Mouse (Mus musculus) heart, adult 8-10 months (tissue): ENCODE measurements around the gene Ets1. TPM values are rescaled to one million over a fixed set of nuclear protein-coding genes. Genes with fewer than 3 reads are reported as not detected.

Experiments used
- DNase-seq: peaks from one replicate; pipeline ENCODE4 v3.0.0; 2022; ENCODE audit warnings: low spot score
- total RNA-seq, 4 experiments: library from RNA; stranded (reverse); gene quantifications; 2 replicates each; pipeline ENCODE4 v1.2.4; 2022

Gene Ets1
- total RNA-seq, 4 experiments from 2014 or later = 38.1 to 53.7 (median 46.6) TPM

- peak; percentile 61 for DNase-seq
Measured at GRCm38 (mm10) chr9:32666611-32667517, 30.8 kb downstream of the Ets1 start.

DNA sequence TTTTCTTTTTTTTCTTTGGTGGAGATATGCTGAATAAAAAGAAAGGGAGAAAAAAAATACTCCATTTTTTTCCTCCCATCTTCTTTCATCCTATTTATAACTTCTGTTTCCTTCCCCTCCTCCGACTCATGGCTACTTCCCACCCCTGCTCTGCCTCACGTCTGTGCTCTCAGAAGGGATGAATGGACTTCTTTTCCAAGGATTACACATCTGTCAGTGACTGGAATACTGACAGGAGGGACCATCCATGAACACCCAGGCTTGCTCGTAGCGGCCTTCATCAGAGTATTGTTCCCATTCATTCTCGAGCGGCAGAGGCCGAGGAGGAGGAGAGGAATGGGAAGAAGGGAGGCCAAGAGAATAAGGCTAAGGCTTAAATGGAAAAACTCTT is 31.5 kb downstream of the Ets1 start:
- peak; percentile 28 for DNase-seq

GRCm38 (mm10) chr9:32668075-32668673 is 32.2 kb downstream of the Ets1 start:
- peak; percentile 21 for DNase-seq

GRCm38 (mm10) chr9:32669397-32669796 is 33.4 kb downstream of the Ets1 start:
- DNase-seq = no peak

DNA sequence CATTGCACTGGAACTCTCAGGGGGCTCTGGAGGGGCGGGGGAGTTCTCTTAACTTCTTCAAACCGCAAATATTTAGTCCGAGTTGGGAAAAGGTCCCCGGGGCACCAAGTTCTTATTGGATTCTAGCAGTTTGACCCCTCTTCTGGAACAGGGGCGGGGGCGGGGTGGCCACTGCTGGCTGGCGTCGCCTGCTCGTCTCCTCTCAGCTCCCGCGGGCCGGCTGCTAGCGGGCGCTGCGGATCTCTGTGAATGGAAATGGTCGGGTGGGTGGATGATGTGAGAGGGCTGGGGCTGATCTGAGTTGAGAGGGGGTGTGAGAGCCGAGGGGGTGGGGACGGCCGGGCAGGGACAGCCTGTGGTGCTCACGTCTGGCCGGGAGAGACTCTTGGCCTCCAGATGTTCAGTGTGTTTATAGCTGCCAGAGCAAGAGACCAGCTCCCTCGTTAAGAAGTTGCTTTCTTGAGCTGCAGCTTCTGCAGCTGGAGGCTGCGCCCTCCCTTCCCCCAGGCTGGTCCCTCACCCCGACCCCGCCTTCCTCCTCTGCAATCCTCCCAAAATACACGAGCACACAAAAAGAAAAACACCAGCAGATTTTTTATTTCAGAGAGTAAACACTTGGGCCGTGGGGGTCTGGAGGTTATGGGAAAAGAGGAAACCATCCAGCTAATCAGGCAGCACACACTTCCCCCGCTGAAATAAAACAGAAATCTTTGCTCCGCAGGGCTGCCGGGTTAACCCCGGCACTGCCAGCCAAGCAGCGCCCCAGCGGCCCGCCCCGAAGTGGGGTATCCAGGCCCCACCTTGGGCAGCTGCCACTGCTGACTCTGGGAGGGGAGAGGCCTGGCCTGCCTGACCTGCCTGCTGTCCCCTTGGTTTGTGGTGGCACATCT is 36.2 kb downstream of the Ets1 start:
- DNase-seq = peak; percentile 87

- no peak for DNase-seq
Measured at GRCm38 (mm10) chr9:32673923-32674322, 37.9 kb downstream of the Ets1 start.

GRCm38 (mm10) chr9:32675671-32676409 is 39.8 kb downstream of the Ets1 start:
- peak; percentile 60 for DNase-seq

DNA sequence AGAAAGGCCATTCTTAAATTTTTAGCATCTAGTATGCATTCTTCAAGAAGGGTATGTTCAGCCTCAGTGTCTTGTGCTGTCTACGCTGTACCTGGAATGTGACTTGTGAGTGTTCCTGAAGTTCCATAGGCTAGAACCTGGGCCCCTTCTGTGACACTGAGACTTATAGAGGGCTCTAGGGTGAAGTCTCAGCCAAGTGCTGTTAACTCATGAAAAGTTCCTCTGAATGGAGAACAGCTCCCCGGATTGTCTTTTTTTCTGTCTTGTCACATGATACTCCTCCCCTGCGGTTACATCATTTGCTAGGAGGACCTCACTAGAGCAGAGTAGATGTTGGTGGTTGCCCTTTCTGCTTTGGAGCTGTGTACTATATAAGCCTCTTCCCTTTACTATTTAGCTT is 40.5 kb downstream of the Ets1 start:
- no peak for DNase-seq

DNA sequence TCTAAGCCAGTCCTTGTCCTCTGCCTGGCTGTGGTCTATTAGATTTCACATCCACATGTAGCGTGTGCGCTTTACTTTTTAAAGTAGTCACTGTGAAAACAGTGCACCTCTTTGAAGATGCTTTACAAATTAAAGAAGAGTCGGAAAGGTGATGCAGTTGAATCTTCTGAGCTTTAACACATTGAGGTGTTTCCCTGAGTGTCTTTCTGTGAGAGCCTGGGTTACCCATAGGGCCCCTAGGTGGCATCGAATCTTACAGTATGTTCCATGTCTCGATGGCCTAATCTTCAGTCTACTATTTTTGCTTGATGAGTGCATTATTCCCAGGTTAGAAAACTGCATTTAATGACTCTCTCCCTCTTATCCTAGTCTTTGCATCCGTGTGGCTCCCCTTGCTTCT is 41.6 kb downstream of the Ets1 start:
- DNase-seq = no peak

GRCm38 (mm10) chr9:32678120-32678757 is 42.2 kb downstream of the Ets1 start:
- DNase-seq = no peak

DNA sequence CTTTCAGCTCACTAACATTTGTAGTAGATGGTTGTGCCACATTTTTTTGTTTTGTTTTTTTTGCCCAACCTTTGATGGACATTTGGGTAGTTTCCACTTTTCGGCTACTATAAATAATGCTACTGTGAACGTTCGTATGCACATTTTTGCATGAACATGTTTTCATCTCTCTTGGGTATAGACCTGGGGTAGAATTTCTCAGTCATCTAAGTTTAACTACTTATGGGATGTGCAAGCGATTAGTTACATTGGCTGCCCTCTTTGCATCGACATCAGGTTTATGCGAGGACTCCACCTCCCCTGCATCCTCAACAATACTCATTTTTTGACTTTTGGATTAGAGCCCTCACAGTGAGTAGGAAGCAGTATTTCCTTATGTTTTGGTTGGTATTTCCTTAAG is 43.5 kb downstream of the Ets1 start:
- DNase-seq = no peak

- DNase-seq = no peak
Measured at GRCm38 (mm10) chr9:32680201-32680600, 44.2 kb downstream of the Ets1 start.

DNA sequence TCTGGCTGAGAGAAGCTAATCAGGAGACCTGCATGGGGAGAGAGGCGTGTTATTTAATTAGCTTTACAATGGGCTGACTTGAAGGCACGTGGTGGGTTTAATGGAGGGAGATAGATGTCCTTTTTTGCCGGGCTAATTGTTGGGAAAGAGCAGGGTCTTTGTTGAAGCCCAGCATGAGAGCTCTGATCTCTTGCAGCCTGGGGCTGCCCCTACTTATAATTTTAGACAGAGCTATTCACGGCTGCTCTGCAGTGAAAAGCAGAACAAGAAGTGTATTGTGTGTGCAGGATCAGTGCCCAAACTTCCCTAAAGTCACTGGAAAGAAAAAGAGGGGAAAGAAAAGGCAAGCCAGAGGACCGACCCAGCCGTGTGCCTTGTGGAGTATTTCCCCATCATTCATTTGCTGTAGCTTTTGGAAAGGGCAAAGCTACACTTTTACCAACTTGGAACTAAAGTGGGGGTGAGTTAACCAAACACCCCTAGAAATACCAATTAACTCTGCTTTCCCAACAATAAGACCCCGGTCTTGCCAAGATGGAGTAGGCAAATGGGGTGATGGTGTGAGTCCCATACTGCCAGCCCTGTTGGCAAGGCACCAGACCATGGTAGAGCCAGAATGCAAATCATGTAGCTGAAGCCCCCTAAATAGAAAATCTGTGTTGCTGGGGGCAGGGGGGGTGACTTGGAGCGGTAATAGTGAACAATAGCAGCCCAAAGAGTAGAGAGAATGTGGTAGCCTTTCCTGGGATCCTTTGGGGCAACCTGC is 50.0 kb downstream of the Ets1 start:
- DNase-seq = no peak

GRCm38 (mm10) chr9:32688351-32688750 is 52.3 kb downstream of the Ets1 start:
- DNase-seq = no peak

GRCm38 (mm10) chr9:32691151-32691925 is 55.3 kb downstream of the Ets1 start:
- no peak for DNase-seq

GRCm38 (mm10) chr9:32692944-32693343 is 56.9 kb downstream of the Ets1 start:
- no peak for DNase-seq

GRCm38 (mm10) chr9:32693411-32693810 is 57.4 kb downstream of the Ets1 start:
- no peak for DNase-seq

DNA sequence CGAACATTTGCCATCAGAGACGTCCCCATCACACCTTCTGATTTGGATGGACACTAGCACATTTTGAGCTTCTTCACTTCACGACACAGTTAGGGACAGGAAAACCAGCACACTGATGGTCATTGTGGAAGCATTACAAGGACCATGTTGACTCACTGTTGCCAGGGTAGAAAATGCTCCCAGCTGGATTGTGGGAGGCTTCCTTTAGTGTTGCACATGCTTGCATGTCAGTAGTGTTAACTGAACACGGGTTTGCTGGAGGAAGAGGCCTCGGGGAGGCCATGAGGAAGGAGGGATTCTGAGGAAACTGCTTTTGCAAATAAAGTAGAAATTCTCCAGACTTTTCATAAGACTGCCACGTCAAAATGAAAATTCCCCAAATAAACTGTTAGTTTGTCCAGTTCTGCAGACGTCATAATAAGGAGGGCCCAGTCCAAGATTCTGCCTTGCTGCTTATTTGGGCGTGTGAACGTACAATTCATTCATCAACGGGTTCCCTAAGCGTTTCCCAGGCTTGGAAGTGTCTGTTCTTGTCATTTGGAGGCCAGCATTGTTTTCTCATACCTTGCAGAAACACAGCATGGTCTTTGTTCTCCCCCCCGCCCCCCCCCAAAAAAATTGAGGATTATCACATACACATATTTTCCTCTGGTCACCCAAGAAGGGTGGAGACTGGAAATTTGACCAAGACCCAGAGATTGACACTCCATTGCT is 58.2 kb downstream of the Ets1 start:
- no peak for DNase-seq
